Mouse (Mus musculus) NIH3T3 (cell line): ENCODE measurements at regions not wholly inside any gene's neighbourhood (a gene's known extent, or its start where the extent isn't known, plus 50 kb on each side); places are given as distances from the start of the nearest gene placed in this dataset.

Source experiments
- DNase-seq: peaks from one replicate; pipeline ENCODE4 v3.0.0-alpha.2; 2012; ENCODE audit warnings: low read depth

DNA sequence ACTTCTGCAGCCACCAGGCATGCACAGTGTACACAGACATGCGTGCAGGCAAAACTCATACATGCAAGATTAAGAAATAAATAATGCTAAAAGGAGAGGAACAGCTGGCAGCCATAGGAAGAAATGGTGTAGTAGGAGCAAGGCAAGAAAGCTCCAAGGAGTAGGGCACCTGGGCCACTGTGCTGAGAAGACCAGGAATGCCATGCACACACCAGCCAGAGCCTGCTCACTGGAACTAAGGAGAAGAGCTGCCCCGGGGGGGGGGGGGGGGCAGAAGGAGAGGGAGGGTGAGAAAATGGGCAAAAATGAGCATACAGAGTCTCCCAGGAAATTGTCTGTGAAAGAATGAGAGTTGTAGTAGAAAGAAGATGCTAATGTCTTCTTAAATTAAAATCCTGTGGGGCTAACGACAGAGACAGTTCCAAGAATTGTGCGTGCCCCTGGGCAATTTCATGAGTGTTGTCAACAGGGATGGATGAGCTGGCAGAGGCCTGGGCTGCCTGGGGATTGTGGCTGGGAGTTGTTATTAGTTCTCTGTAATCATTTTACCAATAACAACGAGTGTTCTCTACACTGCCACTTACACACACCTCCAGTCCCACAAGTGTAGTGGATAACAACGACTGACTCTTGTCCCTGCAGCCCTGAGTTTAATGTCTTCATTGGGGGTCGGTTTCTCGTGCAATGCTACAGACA lies 54.2 kb upstream of the Syt13 start:
- DNase-seq = no peak
